Mouse (Mus musculus): ENCODE results near the gene Vmo1. TPM values are rescaled to one million over a fixed set of nuclear protein-coding genes. Genes with fewer than 3 reads are reported as not detected.
"Not testable (repeated sequence)": the region's sequence is repeated elsewhere in the genome, so short reads cannot be mapped to it uniquely, and the experiment has no call there.

The Vmo1 gene
- polyA plus RNA-seq, 1 experiment from 2014 or later: not detected

DNA sequence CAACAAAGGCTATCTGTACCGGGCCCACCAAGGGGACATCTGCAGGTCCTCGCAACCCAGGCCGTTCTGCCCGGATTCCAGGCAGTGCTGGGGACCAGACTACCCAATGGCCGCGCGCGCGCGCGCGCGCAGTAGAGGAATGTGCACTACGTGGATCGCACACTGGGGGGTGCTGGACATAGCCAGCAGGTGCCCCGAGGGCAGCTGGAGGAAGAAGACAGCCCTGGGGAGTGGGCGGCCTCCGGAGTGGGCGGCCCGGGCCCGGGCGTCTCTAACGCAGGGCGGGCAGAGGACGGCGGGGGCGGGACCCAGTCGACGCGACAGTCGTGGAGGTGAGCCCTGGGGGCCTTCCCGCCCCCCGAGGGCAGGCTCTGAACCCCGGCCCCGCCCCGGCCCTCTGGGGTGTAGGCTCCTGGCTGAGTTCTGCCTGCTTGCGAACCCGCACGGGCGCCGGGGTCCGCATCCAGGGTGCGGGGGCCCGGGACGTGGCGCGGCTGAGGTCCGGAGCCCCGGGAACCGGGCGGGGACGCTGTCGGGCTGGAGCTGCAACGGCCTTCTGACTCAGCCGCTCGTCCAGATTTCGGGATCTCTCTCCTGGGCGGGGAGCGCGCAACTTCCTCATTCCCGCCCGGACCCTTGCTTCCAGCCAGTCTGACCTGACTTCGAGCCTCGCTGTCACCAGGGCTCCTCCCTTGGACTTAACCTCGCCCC is 25.6 kb upstream of the Vmo1 start, which contains the start of gene Pld2:
Gene Pld2 (plus strand): TSS at position 188 of the 711 bp plus-strand sequence.
- WGBS: under 1% methylated on average over 65 of the region's 65 CpGs
- H3K4me3 ChIP-seq (replicated peaks): peak within 1 kb of the TSS; percentile 60
- no peaks in the 10 kb centered on the region for H3K27me3 ChIP-seq (replicated peaks)
- ATAC-seq (ENCODE audit: insufficient read depth, low FRiP score, low read depth): peak; percentile 97
- peak within 1 kb of the TSS; percentile 55; the same call in 1 of the 2 replicates for H3K9ac ChIP-seq
- H3K36me3 ChIP-seq: no peaks in the 10 kb centered on the region
- peaks cover 9% of the 10 kb centered on the region; the same call in 1 of the 2 replicates for H3K4me1 ChIP-seq
- peak within 1 kb of the TSS; percentile 74 for H3K27ac ChIP-seq
- H3K9me3 ChIP-seq: no peaks in the 10 kb centered on the region
- peak within 1 kb of the TSS; percentile 72 for H3K4me2 ChIP-seq

DNA sequence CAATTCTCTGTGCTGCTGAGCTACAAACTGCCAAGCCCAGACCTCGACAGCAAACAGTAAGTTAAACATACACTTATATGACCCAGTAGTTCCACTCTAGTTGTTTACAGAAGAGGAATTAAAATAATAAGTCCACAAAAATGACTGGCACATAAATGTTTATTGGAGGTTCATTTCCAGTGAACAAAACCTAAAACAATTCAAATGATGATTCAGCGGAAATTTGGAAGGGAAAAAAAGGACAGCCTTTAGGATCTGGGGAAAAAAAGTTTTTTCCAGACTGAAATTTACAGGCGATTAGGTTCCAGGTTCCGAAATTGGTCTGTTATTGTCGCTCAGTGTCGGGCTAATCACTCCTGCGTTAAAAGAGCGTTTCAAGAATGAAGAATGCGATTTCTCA is 25.0 kb upstream of the Vmo1 start:
- Histone ChIP-seq H3K36me3 (no peaks in the 10 kb centered on the region), H3K9me3 (no peaks in the 10 kb centered on the region), H3K4me1 (peaks cover 9% of the 10 kb centered on the region; the same call in 1 of the 2 replicates), H3K4me2 (peak overlapping the region; percentile 72), H3K4me3 (replicated peaks) (peak overlapping the region; percentile 60), H3K9ac (peak overlapping the region; percentile 55; the same call in 1 of the 2 replicates), H3K27me3 (replicated peaks) (no peaks in the 10 kb centered on the region), H3K27ac (peak overlapping the region; percentile 74; the same call in 1 of the 2 replicates)
- ATAC-seq (ENCODE audit: insufficient read depth, low FRiP score, low read depth): no peak
- 13% methylated on average over 9 of the region's 9 CpGs for WGBS

DNA sequence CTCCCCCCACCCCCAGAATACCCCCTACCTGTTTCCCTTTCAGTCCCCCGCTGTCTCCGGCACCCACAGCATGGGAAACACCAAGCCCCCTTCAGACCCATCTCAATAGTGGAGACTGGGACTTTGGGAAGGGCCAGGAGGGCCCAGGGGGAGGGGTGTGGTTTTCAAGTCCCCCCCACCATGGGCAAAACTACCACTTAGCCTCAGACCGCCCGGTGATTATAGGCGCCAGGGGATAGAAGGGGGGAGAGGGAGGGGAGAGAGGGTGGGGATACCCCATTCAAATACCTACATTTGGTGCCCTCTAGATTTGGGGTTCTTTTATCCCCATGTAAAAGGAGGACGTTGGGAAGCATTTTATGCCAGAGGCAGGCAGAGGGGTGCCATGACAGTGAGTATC is 18.4 kb upstream of the Vmo1 start, which contains the start of gene Gm40193:
Gene Gm40193 (minus strand): TSS at position 101 of the 400 bp plus-strand sequence.
- ATAC-seq (ENCODE audit: insufficient read depth, low FRiP score, low read depth): no peak
- H3K4me1 ChIP-seq: no peaks in the 10 kb centered on the region
- no peak within 1 kb of the TSS for H3K27ac ChIP-seq
- 80% methylated on average over 6 of the region's 6 CpGs for WGBS
- no peaks in the 10 kb centered on the region for H3K9me3 ChIP-seq
- no peak within 1 kb of the TSS for H3K4me2 ChIP-seq
- H3K36me3 ChIP-seq: peaks cover 7% of the 10 kb centered on the region
- no peaks in the 10 kb centered on the region for H3K27me3 ChIP-seq (replicated peaks)
- H3K9ac ChIP-seq: no peak within 1 kb of the TSS
- H3K4me3 ChIP-seq (replicated peaks): no peak within 1 kb of the TSS

DNA sequence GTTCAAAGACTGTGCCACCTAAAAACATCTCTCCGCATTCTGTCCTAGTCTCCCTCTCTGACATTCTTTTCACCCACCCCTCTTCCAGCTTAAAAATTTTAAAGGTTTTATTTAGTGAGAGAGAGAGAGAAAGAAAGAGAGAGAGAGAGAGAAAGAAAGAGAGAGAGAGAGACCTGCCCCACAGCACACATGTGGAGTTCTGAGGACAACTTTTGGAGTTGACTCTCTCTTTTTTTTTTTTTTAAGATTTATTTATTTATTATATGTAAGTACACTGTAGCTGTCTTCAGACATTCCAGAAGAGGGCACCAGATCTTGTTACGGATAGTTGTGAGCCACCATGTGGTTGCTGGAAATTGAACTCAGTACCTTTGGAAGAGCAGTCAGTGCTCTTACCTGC is 16.6 kb upstream of the Vmo1 start:
- not testable (repeated sequence) for H3K4me3 ChIP-seq (replicated peaks); H3K4me1 ChIP-seq; H3K27ac ChIP-seq; H3K4me2 ChIP-seq; ATAC-seq (ENCODE audit: insufficient read depth, low FRiP score, low read depth); H3K27me3 ChIP-seq (replicated peaks); H3K9me3 ChIP-seq; H3K9ac ChIP-seq
- H3K36me3 ChIP-seq: peaks cover 22% of the 10 kb centered on the region
- 70% methylated on average over 2 of the region's 2 CpGs for WGBS

DNA sequence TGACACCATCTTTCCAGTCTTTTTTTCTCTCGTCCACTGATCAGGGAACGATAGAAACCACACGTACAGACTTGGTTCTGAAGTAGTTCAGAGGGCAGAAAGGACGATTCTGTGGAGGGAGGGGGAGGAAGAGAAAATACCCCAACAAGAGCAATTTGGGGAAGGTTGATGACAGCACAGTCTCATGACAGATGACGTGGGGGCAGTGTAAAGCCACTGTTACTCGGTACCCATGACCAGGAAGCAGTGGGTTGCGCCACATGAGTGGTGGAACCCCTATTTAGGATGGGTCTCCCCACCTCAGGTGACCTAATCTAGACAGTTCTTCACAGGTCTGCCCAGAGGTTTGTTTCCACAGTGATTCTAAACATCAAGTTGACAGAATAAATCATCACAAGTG is 14.2 kb upstream of the Vmo1 start:
- H3K27me3 ChIP-seq (replicated peaks): no peaks in the 10 kb centered on the region
- no peak overlapping the region for H3K9ac ChIP-seq
- H3K9me3 ChIP-seq: no peaks in the 10 kb centered on the region
- no peak overlapping the region for H3K4me3 ChIP-seq (replicated peaks)
- no peak overlapping the region for H3K4me2 ChIP-seq
- 82% methylated on average over 7 of the region's 7 CpGs for WGBS
- H3K27ac ChIP-seq: no peak overlapping the region
- H3K36me3 ChIP-seq: peaks cover 22% of the 10 kb centered on the region
- no peak for ATAC-seq (ENCODE audit: insufficient read depth, low FRiP score, low read depth)
- peaks cover 11% of the 10 kb centered on the region for H3K4me1 ChIP-seq

DNA sequence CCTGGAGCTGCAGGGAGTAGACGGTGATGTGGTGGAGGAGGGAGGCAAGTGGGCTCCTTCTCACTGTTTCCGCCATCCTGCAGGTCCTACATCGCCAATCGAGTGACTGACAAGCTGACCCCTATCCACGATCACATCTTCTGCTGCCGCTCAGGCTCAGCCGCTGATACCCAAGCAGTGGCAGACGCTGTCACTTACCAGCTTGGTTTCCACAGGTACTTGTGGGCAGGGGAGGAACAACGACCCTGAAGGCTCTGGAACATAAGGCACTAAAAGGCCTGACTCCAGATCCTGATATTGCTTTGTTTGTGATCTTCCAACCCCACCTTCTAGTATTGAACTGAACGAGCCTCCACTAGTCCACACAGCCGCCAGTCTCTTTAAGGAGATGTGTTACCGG is 11.8 kb upstream of the Vmo1 start:
- WGBS: 83% methylated on average over 12 of the region's 12 CpGs
- ATAC-seq (ENCODE audit: insufficient read depth, low FRiP score, low read depth): no peak
- no peaks in the 10 kb centered on the region for H3K27me3 ChIP-seq (replicated peaks)
- H3K36me3 ChIP-seq: peaks cover 22% of the 10 kb centered on the region
- H3K27ac ChIP-seq: no peak overlapping the region
- no peaks in the 10 kb centered on the region for H3K9me3 ChIP-seq
- peak overlapping the region; percentile 74 for H3K4me2 ChIP-seq
- H3K9ac ChIP-seq: peak overlapping the region; percentile 56; the same call in 1 of the 2 replicates
- peaks cover 11% of the 10 kb centered on the region for H3K4me1 ChIP-seq
- peak overlapping the region; percentile 75 for H3K4me3 ChIP-seq (replicated peaks)

DNA sequence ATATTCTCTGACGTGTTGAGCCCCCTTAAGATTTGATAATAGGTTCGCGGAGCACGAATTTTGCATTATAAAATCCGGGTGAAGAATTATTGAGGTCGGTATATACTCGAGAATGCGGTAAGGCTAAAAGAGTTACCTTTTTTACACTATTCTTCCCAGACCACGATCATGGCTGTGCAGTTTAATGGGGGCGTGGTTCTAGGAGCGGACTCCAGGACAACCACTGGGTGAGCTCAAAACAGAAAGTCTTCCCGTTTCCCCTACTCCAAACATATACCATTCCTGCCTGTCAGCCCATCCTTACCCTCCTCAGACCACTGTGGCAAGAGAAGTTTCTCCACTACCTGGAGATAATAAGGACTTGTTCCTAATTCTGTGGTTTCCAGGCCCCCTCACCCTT is 11.3 kb upstream of the Vmo1 start:
- peaks cover 11% of the 10 kb centered on the region for H3K4me1 ChIP-seq
- H3K36me3 ChIP-seq: peaks cover 22% of the 10 kb centered on the region
- no peaks in the 10 kb centered on the region for H3K27me3 ChIP-seq (replicated peaks)
- peak overlapping the region; percentile 56; the same call in 1 of the 2 replicates for H3K9ac ChIP-seq
- H3K4me3 ChIP-seq (replicated peaks): peak overlapping the region; percentile 75
- H3K9me3 ChIP-seq: no peaks in the 10 kb centered on the region
- WGBS: 4% methylated on average over 12 of the region's 12 CpGs
- H3K27ac ChIP-seq: no peak overlapping the region
- no peak for ATAC-seq (ENCODE audit: insufficient read depth, low FRiP score, low read depth)
- H3K4me2 ChIP-seq: peak overlapping the region; percentile 74

DNA sequence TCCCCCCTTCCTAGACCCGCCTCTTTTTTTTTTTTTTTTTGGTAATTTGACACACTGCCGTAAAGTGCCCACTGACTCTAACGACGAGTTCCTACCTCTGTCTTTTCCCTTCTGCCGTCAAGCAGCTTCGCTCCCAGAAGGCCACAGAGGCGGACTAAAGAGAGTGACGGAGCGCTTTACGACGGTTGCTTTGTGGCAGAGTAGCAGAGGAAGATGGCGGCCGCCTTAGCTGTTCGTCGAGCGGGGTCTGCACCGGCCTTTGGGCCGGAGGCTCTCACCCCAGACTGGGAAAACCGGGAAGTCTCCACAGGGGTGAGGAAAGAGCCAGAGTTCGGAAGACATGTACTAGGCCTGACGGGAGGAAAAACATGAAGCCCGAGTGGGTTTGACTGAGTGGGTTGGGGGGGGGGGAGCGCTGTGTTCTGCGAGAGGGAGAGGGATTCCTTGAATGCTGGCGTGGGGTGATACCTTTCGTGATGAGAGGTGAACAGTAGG is 10.8 kb upstream of the Vmo1 start, which contains the start of gene Psmb6:
Gene Psmb6 (plus strand): TSS at position 184 of the 495 bp plus-strand sequence.
- H3K4me2 ChIP-seq: peak within 1 kb of the TSS; percentile 74
- no peak within 1 kb of the TSS for H3K27ac ChIP-seq
- ATAC-seq (ENCODE audit: insufficient read depth, low FRiP score, low read depth): peak; percentile 93
- peak within 1 kb of the TSS; percentile 56; the same call in 1 of the 2 replicates for H3K9ac ChIP-seq
- H3K27me3 ChIP-seq (replicated peaks): no peaks in the 10 kb centered on the region
- H3K4me3 ChIP-seq (replicated peaks): peak within 1 kb of the TSS; percentile 75
- H3K36me3 ChIP-seq: peaks cover 22% of the 10 kb centered on the region
- WGBS: under 1% methylated on average over 25 of the region's 26 CpGs
- H3K9me3 ChIP-seq: no peaks in the 10 kb centered on the region
- H3K4me1 ChIP-seq: peaks cover 13% of the 10 kb centered on the region

DNA sequence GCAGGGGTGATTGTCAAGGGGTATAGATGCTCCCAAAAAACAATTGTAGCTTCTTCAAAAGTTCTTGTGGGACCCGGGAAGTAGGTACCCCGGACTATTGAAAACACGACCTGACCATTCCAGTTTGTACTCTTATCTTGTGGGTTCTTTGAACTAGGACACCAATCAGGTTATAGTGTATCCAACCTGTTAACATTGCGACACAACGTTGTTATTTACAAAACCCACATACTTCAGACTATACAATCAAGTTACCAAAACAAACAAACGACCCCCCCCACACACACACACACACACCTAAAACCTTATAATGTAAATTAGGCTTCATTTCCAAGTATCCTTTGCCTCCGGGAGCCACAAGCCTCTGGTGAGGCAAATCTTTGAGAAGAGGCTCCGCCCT is 10.4 kb upstream of the Vmo1 start:
- Histone ChIP-seq H3K27ac (no peak overlapping the region), H3K27me3 (replicated peaks) (no peaks in the 10 kb centered on the region), H3K9ac (no peak overlapping the region), H3K4me1 (peaks cover 17% of the 10 kb centered on the region), H3K9me3 (no peaks in the 10 kb centered on the region), H3K4me3 (replicated peaks) (peak overlapping the region; percentile 75), H3K4me2 (peak overlapping the region; percentile 53), H3K36me3 (peaks cover 22% of the 10 kb centered on the region)
- 0 out of 2 replicates have a peak, but pooled peaks have one; percentile 5 for ATAC-seq (ENCODE audit: insufficient read depth, low FRiP score, low read depth)
- WGBS: 2% methylated on average over 8 of the region's 8 CpGs

DNA sequence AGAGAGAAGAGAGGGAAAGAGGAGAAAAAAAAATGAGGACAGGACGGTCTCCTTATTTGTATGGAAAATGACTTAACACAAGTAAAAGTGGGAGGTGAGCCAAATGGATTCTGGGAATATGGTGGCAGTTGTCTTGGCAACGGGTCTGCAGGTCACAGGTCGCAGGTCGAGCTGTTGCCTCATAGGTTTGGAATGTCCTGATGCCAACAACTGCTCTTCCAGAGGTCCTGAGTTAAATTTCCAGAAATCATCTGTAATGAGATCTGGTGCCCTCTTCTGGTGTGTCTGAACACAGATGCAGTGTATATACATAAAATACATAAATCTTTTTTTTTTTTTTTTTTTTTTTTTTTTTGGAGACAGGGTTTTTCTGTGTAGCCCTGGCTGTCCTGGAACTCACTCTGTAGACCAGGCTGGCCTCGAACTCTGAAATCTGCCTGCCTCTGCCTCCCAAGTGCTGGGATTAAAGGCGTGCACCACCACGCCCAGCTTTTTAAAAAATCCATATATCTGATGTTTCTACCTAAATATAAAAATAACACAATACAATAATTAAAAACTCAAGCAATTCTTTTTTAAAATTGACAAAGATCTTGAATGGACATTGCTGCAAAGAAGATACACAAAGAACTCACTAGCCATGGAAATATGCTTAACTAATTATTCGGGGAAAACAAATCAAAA is 9.0 kb upstream of the Vmo1 start:
- H3K36me3 ChIP-seq: peaks cover 21% of the 10 kb centered on the region

DNA sequence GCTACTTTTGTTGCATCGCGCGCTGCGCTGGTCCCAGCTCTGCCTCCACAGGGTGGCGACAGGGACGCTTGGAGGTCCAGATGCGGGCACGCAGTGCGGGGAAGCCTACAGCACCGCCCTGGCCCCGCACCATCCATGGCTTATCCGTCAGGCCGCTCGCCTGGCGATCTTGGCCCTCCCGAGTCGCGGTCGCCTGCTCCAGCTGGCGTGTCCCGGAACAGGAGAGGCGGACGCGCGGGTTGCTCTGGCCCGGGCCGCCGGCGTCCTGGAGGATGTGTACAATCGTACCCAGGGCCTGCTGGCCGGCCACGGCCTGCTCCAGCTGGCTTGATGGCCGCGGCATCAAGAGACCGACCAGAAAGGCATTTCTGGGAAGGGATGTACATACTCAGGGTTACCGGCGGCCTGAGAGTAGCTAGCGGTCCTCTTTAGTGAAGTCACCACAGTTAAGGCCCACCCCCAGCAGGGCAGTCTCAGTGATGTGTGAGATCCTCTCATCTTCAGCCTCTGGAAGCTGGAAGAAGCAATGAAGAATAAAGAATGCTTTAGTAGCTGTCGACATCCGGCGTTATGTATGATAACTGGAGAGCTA is 5.9 kb upstream of the Vmo1 start:
- peak overlapping the region; percentile 42 for H3K4me3 ChIP-seq (replicated peaks)
- peak overlapping the region; percentile 78 for H3K27ac ChIP-seq
- peak overlapping the region; percentile 46 for H3K9ac ChIP-seq
- no peaks in the 10 kb centered on the region for H3K36me3 ChIP-seq
- ATAC-seq (ENCODE audit: insufficient read depth, low FRiP score, low read depth): peak; percentile 38; the same call in 1 of the 2 replicates
- H3K27me3 ChIP-seq (replicated peaks): no peaks in the 10 kb centered on the region
- peak overlapping the region; percentile 57 for H3K4me2 ChIP-seq
- no peaks in the 10 kb centered on the region for H3K9me3 ChIP-seq
- H3K4me1 ChIP-seq: peaks cover 9% of the 10 kb centered on the region; the same call in 1 of the 2 replicates
- WGBS: 15% methylated on average over 41 of the region's 41 CpGs

More for the DNA sequence above, 9.0 kb upstream of the Vmo1 start:
- not testable (repeated sequence) for H3K9ac ChIP-seq; H3K9me3 ChIP-seq; H3K27ac ChIP-seq; H3K4me2 ChIP-seq; H3K4me3 ChIP-seq (replicated peaks); ATAC-seq (ENCODE audit: insufficient read depth, low FRiP score, low read depth); H3K27me3 ChIP-seq (replicated peaks)
- H3K4me1 ChIP-seq: peaks cover 21% of the 10 kb centered on the region
- WGBS: 86% methylated on average over 8 of the region's 8 CpGs
